Mouse (Mus musculus): ENCODE measurements around the gene Mks1. TPM values are rescaled to one million over a fixed set of nuclear protein-coding genes. Genes with fewer than 3 reads are reported as not detected.

The Mks1 gene
- total RNA-seq, 2 experiments from 2014 or later: 7.0 to 7.2 TPM

DNA sequence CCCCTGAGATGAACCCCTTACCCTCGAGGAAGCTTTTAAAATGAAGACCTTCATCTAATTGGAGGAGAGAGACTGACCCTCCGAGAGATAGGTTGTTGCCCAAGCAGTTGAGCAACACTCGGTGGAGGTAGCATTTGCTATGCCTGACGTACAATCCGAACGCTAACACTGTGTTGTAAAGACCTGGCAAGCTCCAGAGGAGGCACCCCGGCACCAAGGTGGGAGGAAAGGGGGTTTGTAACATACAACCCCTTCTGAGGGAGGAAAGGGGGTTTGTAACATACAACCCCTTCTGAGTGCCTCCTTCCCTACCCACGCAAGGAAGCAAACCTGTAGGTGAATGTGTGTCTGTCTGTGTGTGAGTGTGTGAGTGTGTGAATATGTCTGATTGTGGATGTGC is 18.8 kb downstream of the Mks1 start:
- no peak for DNase-seq (ENCODE audit: low spot score in 2 of 2)

- DNase-seq (ENCODE audit: low spot score in 2 of 2): no peak
Measured at GRCm38 (mm10) chr11:87875436-87875835, 22.4 kb downstream of the Mks1 start, which contains the start of gene Epx. TSS of gene Epx (minus strand) at chr11:87875536.

- DNase-seq (ENCODE audit: low spot score in 2 of 2): no peak
Measured at GRCm38 (mm10) chr11:87879826-87880225, 26.8 kb downstream of the Mks1 start.

- no peak for DNase-seq (ENCODE audit: low spot score in 2 of 2)
Measured at GRCm38 (mm10) chr11:87881714-87882113, 28.7 kb downstream of the Mks1 start.

DNA sequence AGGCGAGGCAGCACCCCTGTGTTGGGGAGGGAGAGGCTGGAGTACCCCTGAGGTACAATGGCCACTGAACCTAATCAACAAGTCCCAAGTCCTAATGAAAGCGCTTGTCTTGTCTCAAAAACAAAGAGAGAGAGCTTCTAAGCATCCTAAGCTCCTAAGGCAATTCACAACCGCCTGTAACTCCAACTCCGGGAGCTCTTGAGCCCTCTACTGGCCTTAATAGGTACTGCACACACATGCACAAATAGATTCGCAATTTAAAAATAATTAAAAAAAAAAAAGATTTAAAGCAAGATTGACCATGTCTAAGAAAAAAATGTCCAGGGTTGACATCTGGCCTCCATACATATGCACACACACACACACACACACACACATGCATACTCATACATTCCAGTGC is 30.5 kb downstream of the Mks1 start:
- DNase-seq (ENCODE audit: low spot score in 2 of 2): no peak

GRCm38 (mm10) chr11:87884856-87885255 is 31.8 kb downstream of the Mks1 start:
- no peak for DNase-seq (ENCODE audit: low spot score in 2 of 2)

DNA sequence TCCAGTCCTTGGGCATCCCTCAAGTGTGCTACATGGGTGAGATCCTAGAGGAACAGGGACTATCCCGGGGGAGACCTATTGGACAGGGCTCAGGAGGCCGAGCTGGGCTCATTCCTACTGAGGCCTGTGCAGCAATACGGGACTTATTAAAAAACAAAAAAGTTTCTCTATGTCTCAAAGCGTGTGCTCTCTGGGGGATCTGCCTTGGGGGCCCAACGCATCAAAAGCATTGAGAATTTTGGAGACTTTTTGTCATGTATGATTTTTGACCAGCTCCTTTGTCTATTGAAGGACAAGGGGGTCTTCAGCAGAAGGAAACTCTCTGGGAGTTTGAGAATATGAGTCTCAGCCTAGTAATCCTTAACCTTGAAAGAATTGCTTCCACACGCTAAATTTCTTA is 39.2 kb downstream of the Mks1 start, which contains the start of gene Olfr462:
Gene Olfr462, minus strand, starts transcription at position 101 of the 400 bp plus-strand sequence.
- no peak for DNase-seq (ENCODE audit: low spot score in 2 of 2)

- DNase-seq (ENCODE audit: low spot score in 2 of 2): no peak
Measured at GRCm38 (mm10) chr11:87897287-87897686, 44.3 kb downstream of the Mks1 start, which contains the start of gene Olfr463. TSS of gene Olfr463 (minus strand) at chr11:87897387.

- no peak for DNase-seq (ENCODE audit: low spot score in 2 of 2)
Measured at GRCm38 (mm10) chr11:87904331-87904730, 51.3 kb downstream of the Mks1 start.

Other genes with a start within 250 kb of the Mks1 start
- gene Hsf5, start 236.1 kb upstream of the Mks1 start, total RNA-seq (2021): under 1 TPM; 0.51 to 0.87 TPM
- gene Rnf43, start 190.5 kb upstream of the Mks1 start, total RNA-seq (2021): 1 to 10 TPM; 3.8 to 4.0 TPM
- 10 to 100 TPM; 56.1 to 59.9 TPM for gene Supt4a, start 115.7 kb upstream of the Mks1 start, total RNA-seq (2021)
- 100 to 1,000 TPM; 149 to 174 TPM for gene Tspoap1, start 92.7 kb upstream of the Mks1 start, total RNA-seq (2021)
- under 1 TPM; 0.48 to 0.62 TPM for gene Mpo, start 59.6 kb upstream of the Mks1 start, total RNA-seq (2021)
- under 1 TPM; 0.62 to 0.87 TPM for gene Lpo, start 24.9 kb upstream of the Mks1 start, total RNA-seq (2021)
- under 1 TPM; 0.25 to 0.96 TPM for gene Epx, start 22.3 kb downstream of the Mks1 start, total RNA-seq (2021)
- gene Olfr462, start 39.1 kb downstream of the Mks1 start, total RNA-seq (2021): not detected
- gene Olfr463, start 44.2 kb downstream of the Mks1 start, total RNA-seq (2021): not detected
- gene Olfr464, start 67.8 kb downstream of the Mks1 start, total RNA-seq (2021): not detected
- gene Dynll2, start 134.3 kb downstream of the Mks1 start, total RNA-seq (2021): 100 to 1,000 TPM; 368 to 386 TPM
- gene Srsf1, start 194.2 kb downstream of the Mks1 start, total RNA-seq (2021): 100 to 1,000 TPM; 218 to 245 TPM
- gene Vezf1, start 215.1 kb downstream of the Mks1 start, total RNA-seq (2021): 10 to 100 TPM; 26.0 to 28.5 TPM
- 10 to 100 TPM; 42.0 to 45.7 TPM for gene Cuedc1, start 244.8 kb downstream of the Mks1 start, total RNA-seq (2021)

All from layer of hippocampus, postnatal 10 days (tissue).